Mouse (Mus musculus): ENCODE measurements around the gene Ddhd1. TPM values are rescaled to one million over a fixed set of nuclear protein-coding genes. Genes with fewer than 3 reads are reported as not detected.

Gene Ddhd1
- polyA plus RNA-seq (2012; rRNA removed) = 40.5 and 45.4 TPM in 2 replicates

GRCm38 (mm10) chr14:45657641-45658611 is at the start of gene Ddhd1:
Gene Ddhd1 (minus strand): TSS chr14:45658143.

Other genes with a start within 250 kb of the Ddhd1 start
- 49.0 and 55.6 TPM in 2 replicates for gene Fermt2, start 128.0 kb downstream of the Ddhd1 start, polyA plus RNA-seq (2012; rRNA removed)